Mouse (Mus musculus): ENCODE measurements around the gene Smarca4.

GRCm38 (mm10) chr9:21626571-21626970 is 10.6 kb downstream of the Smarca4 start:
- 0 out of 2 replicates have a peak, but pooled peaks have one; percentile 19 for TF ChIP-seq CTCF (IDR thresholded peaks at IDR 0.05; ENCODE audit: extremely low read depth, insufficient read depth, low read length)
- no peak for TF ChIP-seq POLR2A (IDR thresholded peaks at IDR 0.05; ENCODE audit: extremely low read depth, insufficient read depth, low read length)
